Mouse (Mus musculus): ENCODE measurements at regions not wholly inside any gene's neighbourhood (a gene's known extent, or its start where the extent isn't known, plus 50 kb on each side); places are given as distances from the start of the nearest gene placed in this dataset.

DNA sequence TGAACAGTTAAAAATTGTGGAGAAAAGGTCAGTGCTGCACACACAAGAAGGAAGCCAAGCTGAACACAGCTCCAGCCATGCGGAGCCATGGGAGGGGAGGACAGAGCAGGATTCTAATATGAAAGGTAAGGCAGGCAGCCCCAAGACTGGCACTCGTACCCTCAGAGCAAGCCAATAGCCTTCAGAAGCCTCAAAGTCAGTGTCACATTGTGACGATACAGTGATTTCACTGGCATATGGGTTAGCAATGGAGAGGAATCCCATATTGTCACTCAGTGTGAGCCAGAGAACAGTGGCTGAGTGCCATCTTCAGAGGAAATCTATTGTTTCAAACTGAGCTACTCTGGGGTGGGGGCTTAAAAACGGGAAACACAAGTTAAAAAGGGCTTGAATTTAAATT is 181.4 kb upstream of the Zic1 start:
- TF ChIP-seq CTCF (IDR thresholded peaks at IDR 0.05; ENCODE audit: low read depth) (no peak), EP300 (IDR thresholded peaks at IDR 0.05; ENCODE audit: low read depth) (no peak)

All from heart, postnatal 0 days (tissue).